Mouse (Mus musculus): ENCODE results near the gene Uggt2. TPM values are rescaled to one million over a fixed set of nuclear protein-coding genes. Genes with fewer than 3 reads are reported as not detected.

Uggt2 gene
- total RNA-seq (2023) = 1 to 10 TPM in 1 of 2 experiments, under 1 TPM in 1; 0.42 to 1.1 TPM

GRCm38 (mm10) chr14:119098851-119099569 is at the start of gene Uggt2:
Gene Uggt2 (minus strand): TSS chr14:119099430.

GRCm38 (mm10) chr14:119137906-119138785 is 38.9 kb upstream of the Uggt2 start, which contains the start of gene Hs6st3:
Gene Hs6st3 (plus strand): TSS chr14:119138341.

GRCm38 (mm10) chr14:118937533-118938492 is 161.4 kb downstream of the Uggt2 start, which contains the start of gene Dnajc3:
Gene Dnajc3 (plus strand): TSS chr14:118937976.

Other genes with a start within 250 kb of the Uggt2 start
- gene Dzip1, start 174.0 kb downstream of the Uggt2 start, total RNA-seq (2023) = under 1 TPM; 0.09 to 0.11 TPM
- 10 to 100 TPM; 26.4 to 28.6 TPM for gene Dnajc3, start 161.5 kb downstream of the Uggt2 start, total RNA-seq (2023)
- not detected for gene Hs6st3, start 38.9 kb upstream of the Uggt2 start, total RNA-seq (2023)